Mouse (Mus musculus) liver, postnatal 0 days (tissue): ENCODE results near the gene Hbs1l. TPM values are rescaled to one million over a fixed set of nuclear protein-coding genes. Genes with fewer than 3 reads are reported as not detected.

Source experiments
- ATAC-seq: fragments of 200-750 bp; cut with Nextera tagmentation; 2 replicates; pipeline ENCODE4 v1.8.0; 2017; ENCODE audit warnings: mild to moderate bottlenecking, moderate library complexity
- DNase-seq: peaks from one replicate; pipeline ENCODE4 v3.0.0-alpha.2; 2016
- H3K27ac ChIP-seq: fragments of 300-500 bp; sonication (generic); 2 replicates; pipeline ENCODE4 v1.5.1; 2014; ENCODE audit warnings: antibody characterized with exemption, moderate library complexity, mild to moderate bottlenecking, low read depth
- H3K27me3 ChIP-seq: fragments of 300-500 bp; sonication (generic); 2 replicates; pipeline ENCODE4 v1.6.1; 2014; ENCODE audit warnings: low read length, control low read depth, mixed read lengths; ENCODE audit not compliant: insufficient read depth
- H3K36me3 ChIP-seq: fragments of 300-500 bp; sonication (generic); replicated peaks from 2 replicates; pipeline ENCODE4 v1.6.1; 2014; ENCODE audit warnings: mild to moderate bottlenecking, control low read depth, low read length, moderate library complexity, mixed read lengths; ENCODE audit not compliant: insufficient read depth
- H3K4me1 ChIP-seq: fragments of 300-500 bp; sonication (generic); 2 replicates; pipeline ENCODE4 v1.6.1; 2014; ENCODE audit warnings: antibody characterized with exemption, mild to moderate bottlenecking, control low read depth; ENCODE audit not compliant: insufficient read depth
- H3K4me2 ChIP-seq: fragments of 300-500 bp; sonication (generic); 2 replicates; pipeline ENCODE4 v1.6.1; 2014; ENCODE audit warnings: low read depth, mild to moderate bottlenecking, low read length, moderate library complexity, mixed read lengths
- H3K4me3 ChIP-seq: fragments of 300-500 bp; sonication (generic); 2 replicates; pipeline ENCODE4 v1.5.1; 2014; ENCODE audit warnings: low read depth, low read length
- H3K9ac ChIP-seq: fragments of 300-500 bp; sonication (generic); replicated peaks from 2 replicates; pipeline ENCODE4 v1.6.1; 2014; ENCODE audit warnings: mild to moderate bottlenecking, moderate library complexity
- H3K9me3 ChIP-seq: fragments of 300-500 bp; sonication (generic); 2 replicates; pipeline ENCODE4 v1.6.1; 2016; ENCODE audit warnings: mild to moderate bottlenecking, control low read depth, low read length, mixed read lengths
- CTCF ChIP-seq: sonication (generic); IDR thresholded peaks from 2 replicates; pipeline ENCODE4 v1.5.1; 2016; ENCODE audit warnings: antibody characterized with exemption, low read depth
- EP300 ChIP-seq: IDR thresholded peaks from 2 replicates; pipeline ENCODE4 v1.6.1; 2016; ENCODE audit warnings: antibody characterized with exemption, low read depth, mild to moderate bottlenecking
- WGBS: fragments of 180-500 bp; shearing (Covaris S2); extraction: QIAGEN DNeasy Blood & Tissue Kit; methylation state at CpG from one replicate; pipeline ENCODE4 v1.1.7; 2014; ENCODE audit not compliant: insufficient replicate concordance; 5-methylcytosine and 5-hydroxymethylcytosine counted together
- polyA plus RNA-seq: library from polyadenylated mRNA; unstranded; fragments of >200 nt; fragmentation: Nextera tagmentation; extraction: Ambion mirVana; gene quantifications from 2 replicates; pipeline ENCODE4 v1.2.1, GENCODE M21; 2015

The Hbs1l gene
- 45.4 and 50.9 TPM in 2 replicates for polyA plus RNA-seq

DNA sequence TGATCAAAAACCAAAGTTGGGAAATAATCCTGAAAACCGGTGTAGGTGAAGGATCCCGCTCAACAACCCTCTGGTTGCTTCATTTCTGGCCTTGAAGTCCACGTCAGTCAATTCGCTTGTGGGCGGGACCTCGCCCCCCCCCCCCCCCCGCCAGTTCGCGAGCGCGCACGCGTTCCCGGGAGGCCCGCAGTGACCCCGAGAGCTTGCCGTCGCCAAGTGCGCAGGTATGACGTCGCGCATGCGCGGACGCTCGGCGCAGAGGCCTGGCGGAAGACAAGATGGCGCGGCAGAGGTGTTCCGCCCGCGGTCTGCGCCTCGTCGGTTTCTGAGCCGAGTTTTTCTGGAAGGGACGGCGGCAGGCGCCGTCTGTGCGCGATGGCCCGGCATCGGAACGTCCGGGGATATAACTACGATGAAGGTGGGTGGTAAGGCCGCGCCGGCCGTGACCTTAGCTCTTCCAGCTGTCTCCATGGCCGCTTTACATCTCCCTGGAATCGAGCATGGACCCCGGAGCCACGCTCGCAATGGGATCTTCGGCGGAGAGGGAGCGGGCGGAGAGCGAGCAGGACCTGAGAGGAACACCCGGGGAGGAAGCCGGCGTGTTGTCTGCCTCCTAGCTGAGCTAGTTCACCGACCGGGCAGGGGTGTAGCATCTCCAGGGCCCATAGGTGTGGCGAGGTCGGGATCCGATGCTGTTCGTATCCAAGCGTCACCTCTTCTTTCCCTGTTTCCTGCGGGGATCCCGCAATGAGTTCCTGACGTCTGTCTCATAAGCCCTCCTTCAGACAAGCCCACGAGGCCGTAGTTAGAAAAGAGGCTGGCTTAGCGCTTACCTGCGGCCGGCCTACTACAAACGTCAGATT lies at the start of gene Hbs1l:
Gene Hbs1l (plus strand): TSS at position 221 of the 863 bp plus-strand sequence.
- H3K27ac ChIP-seq, result peak within 1 kb of the TSS; percentile 90
- H3K4me1 ChIP-seq, result peaks cover 18% of the 10 kb centered on the region
- peak within 1 kb of the TSS; percentile 79 for H3K4me2 ChIP-seq
- H3K27me3 ChIP-seq, result no peaks in the 10 kb centered on the region
- DNase-seq, result peak; percentile 97
- H3K9ac ChIP-seq, result peak within 1 kb of the TSS; percentile 97
- TF ChIP-seq EP300 (peak; percentile 83; the same call in 1 of the 2 replicates), CTCF (no peak)
- WGBS, result under 1% methylated on average over 65 of the region's 81 CpGs
- H3K4me3 ChIP-seq, result peak within 1 kb of the TSS; percentile 99
- no peaks in the 10 kb centered on the region for H3K9me3 ChIP-seq
- ATAC-seq, result peak; percentile 97
- peaks cover 24% of the 10 kb centered on the region for H3K36me3 ChIP-seq

DNA sequence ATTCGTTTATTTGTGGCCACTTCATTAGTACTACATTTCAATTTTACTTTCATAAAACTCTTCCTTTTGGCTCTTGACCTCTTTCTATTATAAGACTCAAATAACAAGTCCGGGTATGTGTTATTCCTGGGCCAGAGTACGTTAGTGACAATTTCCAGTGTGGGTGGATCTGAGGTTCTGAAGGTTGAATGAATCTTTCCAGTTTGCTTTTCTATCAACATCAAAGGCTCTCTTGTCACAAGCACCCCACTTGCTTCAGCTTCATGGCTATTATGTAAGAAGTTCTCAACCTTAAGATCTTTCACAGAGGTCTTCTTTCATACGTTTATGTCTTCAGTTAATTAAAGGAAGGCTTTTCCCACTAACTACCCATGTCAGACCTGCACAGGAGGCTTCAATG lies 47.2 kb upstream of the Hbs1l start:
- no peak for TF ChIP-seq EP300
- no peak overlapping the region for H3K27ac ChIP-seq
- H3K36me3 ChIP-seq, result no peaks in the 10 kb centered on the region
- H3K27me3 ChIP-seq, result no peaks in the 10 kb centered on the region
- H3K9me3 ChIP-seq, result no peaks in the 10 kb centered on the region
- no peak overlapping the region for H3K9ac ChIP-seq
- no peak for ATAC-seq
- DNase-seq, result no peak
- WGBS, result 75% methylated on average over 4 of the region's 4 CpGs
- no peak overlapping the region for H3K4me3 ChIP-seq
- H3K4me1 ChIP-seq, result peaks cover 6% of the 10 kb centered on the region; the same call in 1 of the 2 replicates
- no peak overlapping the region for H3K4me2 ChIP-seq

DNA sequence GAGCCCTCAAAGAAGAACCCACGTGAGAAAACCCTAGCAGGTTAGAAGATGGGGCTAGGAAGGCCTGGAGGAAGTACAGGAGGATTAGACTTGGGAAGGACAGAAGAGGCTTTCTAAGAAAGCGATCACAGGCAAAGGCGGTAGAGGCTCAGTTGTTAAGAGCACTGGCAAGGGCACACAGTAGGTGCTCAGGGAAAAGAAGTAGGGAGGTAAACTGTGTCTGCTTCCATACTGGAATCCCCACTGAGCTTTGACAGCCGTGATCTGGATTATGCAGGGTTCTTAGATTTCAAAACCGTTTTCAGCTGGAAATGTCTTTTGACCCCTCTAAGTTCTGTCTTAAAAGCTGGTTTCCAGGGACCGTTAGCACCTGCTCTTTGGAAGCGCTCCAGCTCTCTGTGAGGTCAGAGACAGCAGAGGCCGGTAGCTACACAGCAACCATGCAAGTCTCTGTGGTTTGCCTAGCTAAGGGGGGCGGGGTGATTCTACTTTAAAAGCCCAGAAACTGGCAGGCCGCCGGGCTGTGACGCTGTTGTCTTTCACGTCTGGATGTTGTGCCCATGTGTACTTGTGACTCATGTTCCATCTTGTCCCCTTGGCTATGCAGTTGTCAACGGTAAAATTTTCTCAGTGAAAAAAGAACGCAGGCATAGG lies 43.8 kb upstream of the Hbs1l start:
- DNase-seq, result peak; percentile 69
- peak; percentile 75 for ATAC-seq
- Histone ChIP-seq H3K36me3 (no peaks in the 10 kb centered on the region), H3K9me3 (no peaks in the 10 kb centered on the region), H3K27ac (no peak overlapping the region), H3K4me2 (no peak overlapping the region; the same call in 1 of the 2 replicates), H3K4me3 (no peak overlapping the region), H3K4me1 (peaks cover 9% of the 10 kb centered on the region; the same call in 1 of the 2 replicates), H3K9ac (no peak overlapping the region), H3K27me3 (no peaks in the 10 kb centered on the region)
- TF ChIP-seq EP300, result peak; percentile 25; the same call in 1 of the 2 replicates
- no peak for TF ChIP-seq CTCF
- WGBS, result 40% methylated on average over 15 of the region's 15 CpGs

DNA sequence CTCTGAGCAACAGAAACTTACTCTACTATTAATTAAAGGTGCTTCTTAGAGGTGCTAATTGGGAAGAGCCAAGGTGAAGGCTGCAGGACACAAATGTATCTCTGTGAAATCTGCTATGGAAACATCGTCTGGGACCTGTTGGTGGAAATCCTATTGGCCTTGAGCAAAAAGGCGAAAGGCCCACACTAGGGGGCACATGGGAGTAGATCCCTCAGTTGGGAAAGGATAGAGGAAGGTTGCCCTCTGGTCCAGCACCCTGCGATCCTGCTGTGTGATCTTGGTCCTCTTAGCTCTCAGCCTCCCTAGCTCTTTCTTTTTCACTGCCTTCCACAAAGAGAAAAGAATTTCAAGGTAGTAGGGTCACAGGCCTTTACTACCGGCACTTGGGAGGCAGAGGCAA lies 43.0 kb upstream of the Hbs1l start:
- Histone ChIP-seq H3K27ac (no peak overlapping the region), H3K4me3 (no peak overlapping the region), H3K27me3 (no peaks in the 10 kb centered on the region), H3K9ac (no peak overlapping the region), H3K36me3 (no peaks in the 10 kb centered on the region), H3K4me1 (peaks cover 9% of the 10 kb centered on the region; the same call in 1 of the 2 replicates), H3K9me3 (no peaks in the 10 kb centered on the region), H3K4me2 (no peak overlapping the region)
- DNase-seq (no peak), ATAC-seq (no peak)
- 79% methylated on average over 4 of the region's 4 CpGs for WGBS
- TF ChIP-seq EP300 (no peak), CTCF (peak; percentile 52)

- peak; percentile 75 for ATAC-seq
- no peak for DNase-seq
- peak; percentile 61 for TF ChIP-seq CTCF
- no peak for TF ChIP-seq EP300
Observed at GRCm38 (mm10) chr10:21254266-21255140, 41.3 kb upstream of the Hbs1l start.

More at GRCm38 (mm10) chr10:21254266-21255140, 41.3 kb upstream of the Hbs1l start:
- no peaks in the 10 kb centered on the region for H3K9me3 ChIP-seq
- no peak overlapping the region for H3K9ac ChIP-seq
- no peaks in the 10 kb centered on the region for H3K27me3 ChIP-seq
- H3K27ac ChIP-seq, result no peak overlapping the region
- H3K4me3 ChIP-seq, result no peak overlapping the region
- 69% methylated on average over 12 of the region's 12 CpGs for WGBS
- H3K4me2 ChIP-seq, result no peak overlapping the region
- H3K36me3 ChIP-seq, result no peaks in the 10 kb centered on the region
- H3K4me1 ChIP-seq, result peaks cover 10% of the 10 kb centered on the region
